Mouse (Mus musculus): ENCODE measurements around the gene Amd1.

DNA sequence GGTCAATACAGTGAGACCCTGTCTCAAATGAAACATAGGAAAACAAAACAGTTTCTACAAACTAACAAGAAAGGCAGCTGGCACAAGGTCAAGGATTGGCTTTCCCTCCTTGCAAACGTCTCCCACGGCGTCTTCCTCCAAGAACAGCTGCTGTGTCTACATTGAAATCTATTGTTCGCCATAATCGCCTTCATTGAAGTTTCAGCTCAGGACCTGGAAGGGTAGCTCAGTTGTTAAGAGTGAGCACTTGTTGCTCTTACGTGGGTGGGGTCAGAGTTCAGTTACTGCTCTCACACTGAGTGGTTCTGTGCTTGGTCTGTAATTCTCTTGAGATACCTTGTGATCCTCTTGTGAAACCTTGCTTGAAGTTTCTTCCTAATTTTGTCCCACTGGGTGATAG, 30.9 kb upstream of the Amd1 start:
- TF ChIP-seq POLR2A (IDR thresholded peaks at IDR 0.05; ENCODE audit: borderline replicate concordance, extremely low read depth, insufficient read depth, insufficient read length, poor library complexity, severe bottlenecking) (no peak), CTCF (IDR thresholded peaks at IDR 0.05; ENCODE audit: borderline replicate concordance, extremely low read depth, insufficient read depth, insufficient read length) (no peak)

All from brain, embryonic 14.5 days (tissue).